Mouse (Mus musculus): ENCODE results near the gene Ift122.

The Ift122 gene

GRCm38 (mm10) chr6:115853091-115853813 is at the start of gene Ift122, which contains the start of gene Mbd4:
TSS of gene Ift122 (plus strand) at chr6:115853470.
TSS of gene Mbd4 (minus strand) at chr6:115853371.
- DNase-seq: peak; percentile 96 to 98

- DNase-seq: peak; percentile 78 to 86
These were observed 49.5 kb upstream of the Ift122 start for GRCm38 (mm10) chr6:115803541-115804382.

- DNase-seq: no peak
These were observed 48.7 kb upstream of the Ift122 start for GRCm38 (mm10) chr6:115804432-115805192.

- no peak for DNase-seq
These were observed 45.6 kb upstream of the Ift122 start for GRCm38 (mm10) chr6:115807464-115808195.

GRCm38 (mm10) chr6:115808196-115808487 is 45.1 kb upstream of the Ift122 start:
- no peak for DNase-seq

- DNase-seq: peak; percentile 91 to 92
These were observed 44.6 kb upstream of the Ift122 start, which contains the start of gene Rpl32 for GRCm38 (mm10) chr6:115808488-115809231. TSS of gene Rpl32 (minus strand) at chr6:115808747.

GRCm38 (mm10) chr6:115811606-115812005 is 41.7 kb upstream of the Ift122 start:
- no peak for DNase-seq

GRCm38 (mm10) chr6:115814104-115814503 is 39.2 kb upstream of the Ift122 start:
- DNase-seq: peak; percentile 17 to 61

GRCm38 (mm10) chr6:115815041-115815440 is 38.2 kb upstream of the Ift122 start:
- no peak for DNase-seq

GRCm38 (mm10) chr6:115818129-115818528 is 35.1 kb upstream of the Ift122 start:
- DNase-seq: peak in 1 of 2 experiments; percentile 19

- DNase-seq: no peak
These were observed 31.9 kb upstream of the Ift122 start for GRCm38 (mm10) chr6:115821216-115821993.

GRCm38 (mm10) chr6:115823850-115824464 is 29.3 kb upstream of the Ift122 start:
- peak; percentile 47 to 62 for DNase-seq

GRCm38 (mm10) chr6:115830779-115831601 is 22.3 kb upstream of the Ift122 start:
- DNase-seq: no peak

GRCm38 (mm10) chr6:115832152-115832850 is 21.0 kb upstream of the Ift122 start:
- no peak for DNase-seq

- no peak for DNase-seq
These were observed 19.4 kb upstream of the Ift122 start for GRCm38 (mm10) chr6:115833861-115834260.

- peak; percentile 75 to 80 for DNase-seq
These were observed 15.1 kb upstream of the Ift122 start, which contains the start of gene Efcab12 for GRCm38 (mm10) chr6:115838161-115838597. TSS of gene Efcab12 (minus strand) at chr6:115838412.

- DNase-seq: no peak
These were observed 14.5 kb upstream of the Ift122 start for GRCm38 (mm10) chr6:115838745-115839144.

GRCm38 (mm10) chr6:115845006-115845405 is 8.3 kb upstream of the Ift122 start:
- no peak for DNase-seq
